Mouse (Mus musculus): ENCODE measurements around the gene Acsl6. TPM values are rescaled to one million over a fixed set of nuclear protein-coding genes. Genes with fewer than 3 reads are reported as not detected.

Acsl6 gene
- total and polyA plus RNA-seq, 3 experiments, result 2.8 to 7.9 TPM; not detected in 1

DNA sequence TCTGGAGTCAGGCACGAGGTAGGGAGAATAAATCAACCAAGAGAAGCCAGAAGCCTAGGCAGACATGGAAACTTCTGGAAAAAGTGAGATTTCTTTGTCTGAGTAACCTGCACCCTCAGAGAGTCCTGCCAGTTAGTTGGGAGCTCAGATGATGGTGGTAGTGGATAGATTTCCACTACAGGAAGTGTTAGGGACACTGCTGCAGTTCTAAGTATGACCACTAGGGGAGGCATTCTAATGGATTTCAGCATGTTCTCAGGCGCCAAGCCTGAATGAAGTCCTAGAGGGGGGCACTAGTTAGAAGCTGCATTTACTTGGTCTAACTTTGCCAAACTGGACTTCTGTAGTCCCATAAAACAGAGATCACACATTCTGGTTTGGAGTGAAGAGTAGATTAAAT lies 39.1 kb upstream of the Acsl6 start:
- Histone ChIP-seq H3K4me1 (ENCODE audit: control insufficient read depth in 1 of 2, insufficient read depth in 2 of 2, low read length in 2 of 2) (peaks cover 14 to 38% of the 10 kb centered on the region in 2 experiments), H3K9ac (ENCODE audit: control insufficient read depth, low read depth, low read length, poor library complexity, severe bottlenecking) (peak overlapping the region; percentile 5; the same call in 1 of the 2 replicates), H3K79me2 (ENCODE audit: control insufficient read depth, insufficient read depth, low read length, poor library complexity) (no peaks in the 10 kb centered on the region), H3K27ac (ENCODE audit: control insufficient read depth, low read depth, low read length) (no peak overlapping the region), H3K4me3 (ENCODE audit: control insufficient read depth in 1 of 2, insufficient read depth in 1 of 2, low read depth in 2 of 2, low read length in 2 of 2) (peak overlapping the region; percentile 23 to 33; a peak in 3 of 4 replicates), H3K36me3 (ENCODE audit: control insufficient read depth in 1 of 2, insufficient read depth in 2 of 2, low read length in 2 of 2) (peaks cover 0 to 35% of the 10 kb centered on the region in 2 experiments; a peak in 2 of 4 replicates), H3K9me3 (replicated peaks; ENCODE audit: insufficient read depth, low read length) (no peaks in the 10 kb centered on the region), H3K27me3 (ENCODE audit: control insufficient read depth in 1 of 2, insufficient read depth in 2 of 2, low read length in 2 of 2) (no peaks in the 10 kb centered on the region)
- DNase-seq (ENCODE audit: low read depth, low spot score), result peak; percentile 91
- no peak for TF ChIP-seq JUND (IDR thresholded peaks at IDR 0.05; ENCODE audit: low read depth, low read length)
- TF ChIP-seq MAX (IDR thresholded peaks at IDR 0.05; ENCODE audit: low read length), result peak; percentile 43; the same call in 1 of the 2 replicates
- TF ChIP-seq ZNF384 (IDR thresholded peaks at IDR 0.05; ENCODE audit: low read depth, low read length), result no peak
- peak; percentile 70 for TF ChIP-seq SMC3 (IDR thresholded peaks at IDR 0.05; ENCODE audit: low read depth, low read length)
- 0 out of 2 replicates have a peak, but pooled peaks have one; percentile 26 for TF ChIP-seq ETS1 (IDR thresholded peaks at IDR 0.05; ENCODE audit: low read depth, low read length)
- peak; percentile 17; the same call in 1 of the 2 replicates for TF ChIP-seq SIN3A (IDR thresholded peaks at IDR 0.05; ENCODE audit: low read length)
- TF ChIP-seq ZC3H11A (IDR thresholded peaks at IDR 0.05; ENCODE audit: low read depth, low read length), result peak; percentile 28
- peak; percentile 42; the same call in 1 of the 2 replicates for TF ChIP-seq RCOR1 (IDR thresholded peaks at IDR 0.05; ENCODE audit: low read depth, low read length)
- peak; percentile 74 for TF ChIP-seq MYC (IDR thresholded peaks at IDR 0.05; ENCODE audit: low read depth, low read length)
- peak; percentile 60; the same call in 1 of the 2 replicates for TF ChIP-seq ELF1 (IDR thresholded peaks at IDR 0.05; ENCODE audit: low read depth, low read length)
- TF ChIP-seq NELFE (IDR thresholded peaks at IDR 0.05; ENCODE audit: low read depth, low read length), result no peak
- 0 out of 2 replicates have a peak, but pooled peaks have one; percentile 13 for TF ChIP-seq MAZ (IDR thresholded peaks at IDR 0.05; ENCODE audit: low read depth, low read length)
- peak; percentile 62 to 100 (median 93) for TF ChIP-seq CTCF (IDR thresholded peaks at IDR 0.05 in 2 of 3, conservative IDR thresholded peaks at IDR 0.05 in 1 of 3; ENCODE audit: control insufficient read depth in 1 of 3, insufficient read depth in 1 of 3, low read depth in 2 of 3, low read length in 3 of 3, poor library complexity in 1 of 3, severe bottlenecking in 1 of 3)
- TF ChIP-seq TCF12 (IDR thresholded peaks at IDR 0.05; ENCODE audit: low read depth, low read length), result no peak
- TF ChIP-seq RAD21 (IDR thresholded peaks at IDR 0.05; ENCODE audit: low read depth, low read length), result peak; percentile 70
- TF ChIP-seq E2F4 (IDR thresholded peaks at IDR 0.05; ENCODE audit: borderline replicate concordance, low read depth, low read length), result no peak

DNA sequence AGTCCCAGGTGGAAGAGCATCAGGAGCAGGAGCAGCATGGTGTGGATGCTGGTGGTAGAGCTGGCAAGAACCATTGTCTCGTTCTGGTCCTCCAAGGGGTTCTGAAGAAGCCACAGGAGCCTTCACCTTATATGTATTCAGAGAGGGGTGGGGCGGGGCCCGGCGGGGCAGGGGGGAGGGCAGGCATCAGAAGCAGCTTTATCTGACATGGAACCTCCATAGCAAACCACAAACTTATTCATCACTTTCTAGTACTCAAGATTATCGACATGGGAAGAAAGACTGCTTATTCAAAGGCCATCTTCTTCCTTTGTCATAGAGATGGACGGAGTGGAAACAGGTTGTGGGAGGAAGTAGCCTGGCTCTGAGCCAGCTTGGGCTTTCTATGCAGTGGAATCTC lies 36.4 kb upstream of the Acsl6 start, which contains the start of gene Il3:
Il3 (minus strand) TSS at position 101 of the 400 bp plus-strand sequence.
- TF ChIP-seq TBP (IDR thresholded peaks at IDR 0.05; ENCODE audit: low read depth, low read length) (no peak), GATA1 (IDR thresholded peaks at IDR 0.05; ENCODE audit: low read depth, low read length) (peak; percentile 48; the same call in 1 of the 2 replicates), TCF12 (IDR thresholded peaks at IDR 0.05; ENCODE audit: low read depth, low read length) (no peak), MAX (IDR thresholded peaks at IDR 0.05; ENCODE audit: low read length) (no peak), POLR2AphosphoS5 (IDR thresholded peaks at IDR 0.05; ENCODE audit: borderline replicate concordance, low read depth, low read length) (no peak)
- Histone ChIP-seq H3K27ac (ENCODE audit: control insufficient read depth, low read depth, low read length) (no peak within 1 kb of the TSS), H3K9ac (ENCODE audit: control insufficient read depth, low read depth, low read length, poor library complexity, severe bottlenecking) (no peak within 1 kb of the TSS), H3K4me1 (ENCODE audit: control insufficient read depth in 1 of 2, insufficient read depth in 2 of 2, low read length in 2 of 2) (peaks cover 14 to 53% of the 10 kb centered on the region in 2 experiments), H3K9me3 (replicated peaks; ENCODE audit: insufficient read depth, low read length) (no peaks in the 10 kb centered on the region), H3K27me3 (ENCODE audit: control insufficient read depth in 1 of 2, insufficient read depth in 2 of 2, low read length in 2 of 2) (no peaks in the 10 kb centered on the region), H3K79me2 (ENCODE audit: control insufficient read depth, insufficient read depth, low read length, poor library complexity) (no peaks in the 10 kb centered on the region), H3K36me3 (ENCODE audit: control insufficient read depth in 1 of 2, insufficient read depth in 2 of 2, low read length in 2 of 2) (peaks cover 0 to 41% of the 10 kb centered on the region in 2 experiments; a peak in 2 of 4 replicates), H3K4me3 (ENCODE audit: control insufficient read depth in 1 of 2, insufficient read depth in 1 of 2, low read depth in 2 of 2, low read length in 2 of 2) (no peak within 1 kb of the TSS)
- DNase-seq (ENCODE audit: low read depth, low spot score), result peak; percentile 47
